Mouse (Mus musculus) hindbrain, postnatal 0 days (tissue): Measurements from ENCODE around the gene Myh3. TPM values are rescaled to one million over a fixed set of nuclear protein-coding genes. Genes with fewer than 3 reads are reported as not detected.

Experiments
- ATAC-seq: fragments of 200-750 bp; cut with Nextera tagmentation; 2 replicates; pipeline ENCODE4 v1.8.0; 2017; ENCODE audit warnings: mild to moderate bottlenecking, moderate TSS enrichment, moderate library complexity
- DNase-seq: peaks from one replicate; pipeline ENCODE4 v3.0.0-alpha.2; 2015; ENCODE audit warnings: low spot score
- H3K27ac ChIP-seq: fragments of 300-500 bp; sonication (generic); 2 replicates; pipeline ENCODE4 v1.5.1; 2014; ENCODE audit warnings: mild to moderate bottlenecking
- H3K27me3 ChIP-seq: fragments of 300-500 bp; sonication (generic); 2 replicates; pipeline ENCODE4 v1.6.1; 2014; ENCODE audit warnings: low read length, mixed read lengths; ENCODE audit not compliant: insufficient read depth
- H3K36me3 ChIP-seq: fragments of 300-500 bp; sonication (generic); 2 replicates; pipeline ENCODE4 v1.6.1; 2014; ENCODE audit warnings: low read length, mixed read lengths; ENCODE audit not compliant: insufficient read depth
- H3K4me1 ChIP-seq: fragments of 300-500 bp; sonication (generic); 2 replicates; pipeline ENCODE4 v1.6.1; 2014; ENCODE audit warnings: antibody characterized with exemption, low read length, mixed read lengths; ENCODE audit not compliant: insufficient read depth
- H3K4me2 ChIP-seq: fragments of 300-500 bp; sonication (generic); 2 replicates; pipeline ENCODE4 v1.6.1; 2014; ENCODE audit warnings: low read depth, mild to moderate bottlenecking, low read length, moderate library complexity, mixed read lengths
- H3K4me3 ChIP-seq: fragments of 300-500 bp; sonication (generic); 2 replicates; pipeline ENCODE4 v1.5.1; 2014; ENCODE audit warnings: low read length
- H3K9ac ChIP-seq: fragments of 300-500 bp; sonication (generic); replicated peaks from 2 replicates; pipeline ENCODE4 v1.6.1; 2014; ENCODE audit warnings: mild to moderate bottlenecking, low read length, moderate library complexity, mixed read lengths
- H3K9me3 ChIP-seq: fragments of 300-500 bp; sonication (generic); 2 replicates; pipeline ENCODE4 v1.6.1; 2016; ENCODE audit warnings: low read length, mixed read lengths
- CTCF ChIP-seq: IDR thresholded peaks from 2 replicates; pipeline ENCODE4 v1.5.1; 2016; ENCODE audit warnings: antibody characterized with exemption, control low read depth, low read depth
- WGBS: fragments of 180-500 bp; shearing (Covaris S2); extraction: QIAGEN DNeasy Blood & Tissue Kit; methylation state at CpG from one replicate; pipeline ENCODE4 v1.1.7; 2014; 5-methylcytosine and 5-hydroxymethylcytosine counted together
- polyA plus RNA-seq: library from polyadenylated mRNA; unstranded; fragments of >200 nt; fragmentation: Nextera tagmentation; extraction: Ambion mirVana; gene quantifications from 2 replicates; pipeline ENCODE4 v1.2.1, GENCODE M21; 2015
- total RNA-seq: library from RNA; depleted of rRNA; stranded (reverse); fragments of >200 nt; gene quantifications from 2 replicates; pipeline ENCODE4 v1.2.3, GENCODE M21; 2014

Gene Myh3
- total and polyA plus RNA-seq, 2 experiments from 2014 or later: 0.25 to 1.1 TPM

DNA sequence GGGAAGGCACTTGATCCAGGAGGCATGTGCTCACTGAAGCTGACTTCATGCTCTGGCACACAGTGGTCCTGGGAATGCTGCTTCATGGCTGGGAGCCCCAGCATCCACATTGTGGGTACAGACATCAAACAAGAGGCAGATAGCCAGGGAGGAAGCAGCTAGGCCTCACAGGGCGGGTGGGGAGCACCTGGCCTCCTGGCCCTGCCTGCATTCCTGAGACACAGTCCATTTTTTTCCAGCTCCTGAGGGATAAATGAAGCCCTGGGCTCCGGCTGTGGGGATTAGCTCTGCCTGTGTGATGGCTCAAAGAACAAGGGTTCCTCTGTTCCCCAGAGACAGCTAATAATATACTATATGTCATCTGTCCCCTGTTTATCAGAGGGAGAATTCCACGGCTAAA, 3.1 kb upstream of the Myh3 start:
- no peaks in the 10 kb centered on the region for H3K27me3 ChIP-seq
- H3K27ac ChIP-seq: 0 out of 2 replicates have a peak overlapping the region, but pooled peaks have one; percentile 11
- WGBS: 35% methylated on average over 3 of the region's 3 CpGs
- H3K9ac ChIP-seq: no peak overlapping the region
- no peaks in the 10 kb centered on the region for H3K36me3 ChIP-seq
- peak; percentile 21 for DNase-seq
- H3K4me3 ChIP-seq: no peak overlapping the region
- no peak for ATAC-seq
- no peaks in the 10 kb centered on the region for H3K9me3 ChIP-seq
- 0 out of 2 replicates have a peak, but pooled peaks cover 5% of the 10 kb centered on the region for H3K4me1 ChIP-seq
- no peak for TF ChIP-seq CTCF
- no peak overlapping the region for H3K4me2 ChIP-seq

DNA sequence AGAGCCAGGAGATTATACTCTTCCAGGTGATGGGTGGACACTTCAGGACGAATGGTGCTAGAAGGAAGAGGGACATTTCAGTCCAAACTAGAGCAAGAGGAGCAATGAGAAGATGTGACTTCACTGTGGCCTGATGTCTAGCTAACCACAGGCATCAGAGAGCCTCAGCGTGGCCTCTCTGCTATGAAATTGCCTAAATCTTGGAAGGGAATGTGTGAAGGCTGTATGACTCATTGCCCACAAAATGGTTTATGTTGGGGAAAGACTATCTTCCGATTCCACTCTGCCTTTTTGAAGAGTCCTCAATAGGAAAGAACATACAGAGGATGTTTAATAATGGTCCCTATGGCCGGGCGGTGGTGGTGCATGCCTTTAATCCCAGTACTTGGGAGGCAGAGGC, 1.3 kb upstream of the Myh3 start:
- Histone ChIP-seq H3K4me3 (no peak overlapping the region), H3K4me1 (0 out of 2 replicates have a peak, but pooled peaks cover 5% of the 10 kb centered on the region), H3K27ac (no peak overlapping the region), H3K9ac (no peak overlapping the region), H3K9me3 (no peaks in the 10 kb centered on the region), H3K27me3 (no peaks in the 10 kb centered on the region), H3K4me2 (no peak overlapping the region), H3K36me3 (no peaks in the 10 kb centered on the region)
- ATAC-seq (no peak), DNase-seq (no peak)
- 85% methylated on average over 5 of the region's 5 CpGs for WGBS
- no peak for TF ChIP-seq CTCF

DNA sequence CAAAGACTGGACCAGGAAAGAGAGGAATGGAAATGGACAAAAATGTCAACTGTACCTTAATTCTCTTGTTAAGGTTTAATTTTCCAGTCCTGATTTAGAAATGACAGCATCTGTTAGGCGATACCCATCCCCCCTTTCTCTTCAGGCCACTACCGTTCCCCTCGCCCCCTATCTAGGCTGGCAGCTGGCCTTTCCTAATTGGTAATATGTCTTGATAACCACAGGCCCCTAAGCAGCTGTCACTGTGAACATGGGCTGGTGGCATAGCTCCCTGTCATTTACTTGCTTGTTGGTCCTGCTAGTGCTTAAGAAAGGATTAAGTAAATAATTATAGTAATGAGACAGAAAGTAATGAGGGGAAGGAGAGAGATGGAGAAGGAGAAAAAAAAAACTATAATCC, 665 bp upstream of the Myh3 start:
- Histone ChIP-seq H3K27me3 (no peaks in the 10 kb centered on the region), H3K27ac (no peak overlapping the region), H3K9me3 (no peaks in the 10 kb centered on the region), H3K9ac (no peak overlapping the region), H3K36me3 (no peaks in the 10 kb centered on the region), H3K4me1 (0 out of 2 replicates have a peak, but pooled peaks cover 5% of the 10 kb centered on the region), H3K4me3 (no peak overlapping the region), H3K4me2 (no peak overlapping the region)
- DNase-seq: peak; percentile 62
- no peak for TF ChIP-seq CTCF
- WGBS: 43% methylated on average over 3 of the region's 3 CpGs
- no peak for ATAC-seq

DNA sequence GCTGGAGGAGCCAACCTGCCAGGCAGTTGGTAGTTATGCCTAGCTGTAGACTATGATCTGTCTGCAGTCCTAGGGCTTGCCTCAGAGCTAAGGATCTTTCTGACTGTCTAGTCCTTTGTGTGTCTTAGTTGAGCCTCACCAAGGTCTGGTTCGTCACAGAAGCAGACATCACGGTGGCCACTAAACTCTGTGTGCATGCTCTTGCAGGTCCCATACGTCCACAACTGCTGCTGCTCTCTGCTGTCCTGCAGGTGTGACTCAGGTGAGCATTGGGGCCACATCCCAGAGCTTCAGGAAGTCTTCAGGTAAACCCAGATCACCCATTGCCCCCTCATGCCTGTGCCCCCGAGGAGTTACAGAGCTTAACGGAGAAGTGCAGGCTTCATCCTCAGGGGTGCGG, 788 bp downstream of the Myh3 start:
- Histone ChIP-seq H3K9ac (no peak overlapping the region), H3K4me2 (no peak overlapping the region), H3K27me3 (peaks cover 9% of the 10 kb centered on the region; the same call in 1 of the 2 replicates), H3K9me3 (no peaks in the 10 kb centered on the region), H3K27ac (no peak overlapping the region), H3K4me1 (0 out of 2 replicates have a peak, but pooled peaks cover 5% of the 10 kb centered on the region), H3K4me3 (no peak overlapping the region), H3K36me3 (no peaks in the 10 kb centered on the region)
- ATAC-seq: no peak
- no peak for DNase-seq
- TF ChIP-seq CTCF: no peak
- 95% methylated on average over 6 of the region's 6 CpGs for WGBS

DNA sequence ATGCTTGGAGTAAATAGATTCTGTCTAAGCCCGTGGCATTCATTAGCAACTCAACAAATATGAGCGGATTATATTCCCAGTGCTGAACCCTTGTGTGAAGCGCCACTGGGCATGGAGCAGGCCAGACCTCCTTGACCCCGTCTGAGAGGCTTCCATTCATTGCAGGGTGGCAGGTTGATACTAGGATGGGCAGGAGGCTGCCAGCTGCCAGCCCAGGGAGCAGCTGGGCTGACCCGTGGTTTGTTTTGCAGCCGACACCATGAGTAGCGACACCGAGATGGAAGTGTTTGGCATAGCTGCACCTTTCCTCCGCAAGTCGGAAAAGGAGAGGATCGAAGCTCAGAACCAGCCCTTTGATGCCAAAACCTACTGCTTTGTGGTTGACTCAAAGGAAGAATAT, 1.6 kb downstream of the Myh3 start:
- H3K4me1 ChIP-seq: 0 out of 2 replicates have a peak, but pooled peaks cover 5% of the 10 kb centered on the region
- H3K27me3 ChIP-seq: peaks cover 13% of the 10 kb centered on the region; the same call in 1 of the 2 replicates
- H3K27ac ChIP-seq: no peak overlapping the region
- no peak overlapping the region for H3K4me3 ChIP-seq
- no peak for TF ChIP-seq CTCF
- peak; percentile 22 for ATAC-seq
- H3K36me3 ChIP-seq: no peaks in the 10 kb centered on the region
- 55% methylated on average over 11 of the region's 11 CpGs for WGBS
- 0 out of 2 replicates have a peak overlapping the region, but pooled peaks have one; percentile 0 for H3K4me2 ChIP-seq
- DNase-seq: peak; percentile 16
- no peaks in the 10 kb centered on the region for H3K9me3 ChIP-seq
- H3K9ac ChIP-seq: no peak overlapping the region

DNA sequence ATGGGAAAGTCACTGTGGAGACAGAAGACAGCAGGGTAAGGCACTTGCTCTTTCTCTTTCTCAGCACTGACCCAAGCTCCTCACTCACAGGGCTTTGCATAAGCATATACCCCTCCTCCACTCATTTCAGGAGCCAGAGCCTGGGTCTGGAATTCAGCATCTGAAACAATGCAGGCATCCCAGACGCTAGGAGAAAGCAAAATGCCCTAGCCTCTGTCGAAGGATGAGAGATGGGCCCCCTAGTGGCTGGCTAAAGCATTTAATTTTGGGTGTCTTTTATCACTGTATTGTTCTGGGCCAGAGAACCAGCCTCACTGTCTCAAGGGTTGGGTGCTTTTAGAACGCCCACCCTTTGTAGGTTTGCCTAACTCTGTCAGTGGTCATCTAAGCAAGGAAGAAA, 2.1 kb downstream of the Myh3 start:
- H3K36me3 ChIP-seq: no peaks in the 10 kb centered on the region
- H3K9me3 ChIP-seq: no peaks in the 10 kb centered on the region
- no peak overlapping the region for H3K9ac ChIP-seq
- H3K27me3 ChIP-seq: peaks cover 13% of the 10 kb centered on the region; the same call in 1 of the 2 replicates
- TF ChIP-seq CTCF: peak; percentile 82
- no peak overlapping the region for H3K27ac ChIP-seq
- H3K4me3 ChIP-seq: no peak overlapping the region
- H3K4me2 ChIP-seq: 0 out of 2 replicates have a peak overlapping the region, but pooled peaks have one; percentile 0
- DNase-seq (peak; percentile 84), ATAC-seq (peak; percentile 68)
- WGBS: 7% methylated on average over 3 of the region's 3 CpGs
- H3K4me1 ChIP-seq: 0 out of 2 replicates have a peak, but pooled peaks cover 5% of the 10 kb centered on the region

DNA sequence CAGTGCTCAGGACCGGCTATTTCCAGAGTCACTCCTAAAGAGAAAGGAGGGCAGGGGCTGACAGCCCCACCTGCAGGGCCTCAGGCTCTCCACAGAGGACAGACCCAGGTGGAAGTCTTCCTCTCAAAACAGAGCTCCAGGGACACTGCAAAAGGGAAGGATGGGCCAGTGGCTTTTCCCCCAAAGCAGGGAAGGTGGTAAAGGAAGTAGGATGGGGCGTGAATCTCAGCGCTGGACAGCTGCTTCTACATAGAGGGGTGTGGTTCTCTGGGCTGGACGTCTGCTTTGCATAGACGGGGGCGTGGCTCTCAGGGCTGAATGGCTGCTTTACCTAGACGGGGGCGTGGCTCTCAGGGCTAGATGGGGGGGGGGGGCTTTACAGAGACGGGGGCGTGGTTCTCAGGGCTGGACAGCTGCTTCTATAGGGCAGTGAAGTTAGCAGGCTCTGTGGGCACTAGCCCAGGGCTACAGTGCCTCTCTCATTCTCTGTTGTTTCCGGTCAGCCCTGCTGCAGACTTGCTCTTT, 3.1 kb downstream of the Myh3 start:
- Histone ChIP-seq H3K36me3 (no peaks in the 10 kb centered on the region), H3K9ac (no peak overlapping the region), H3K27ac (no peak overlapping the region), H3K27me3 (peaks cover 13% of the 10 kb centered on the region; the same call in 1 of the 2 replicates), H3K4me1 (0 out of 2 replicates have a peak, but pooled peaks cover 5% of the 10 kb centered on the region), H3K4me3 (no peak overlapping the region), H3K4me2 (no peak overlapping the region), H3K9me3 (no peaks in the 10 kb centered on the region)
- ATAC-seq (no peak), DNase-seq (no peak)
- WGBS: 15% methylated on average over 10 of the region's 11 CpGs
- no peak for TF ChIP-seq CTCF
